Mouse (Mus musculus) urinary bladder, adult 2 months (tissue): ENCODE results near the gene Get4. TPM values are rescaled to one million over a fixed set of nuclear protein-coding genes. Genes with fewer than 3 reads are reported as not detected.

Experiments
- DNase-seq: peaks from one replicate; pipeline ENCODE4 v3.0.0; 2022; ENCODE audit warnings: low spot score
- polyA plus RNA-seq: library from polyadenylated mRNA; depleted of rRNA; stranded (reverse); fragments of >200 nt; gene quantifications from 2 replicates; pipeline ENCODE4 v1.2.3, GENCODE M21; 2012; rRNA removed

Gene Get4
- polyA plus RNA-seq = 90.8 and 107 TPM in 2 replicates

DNA sequence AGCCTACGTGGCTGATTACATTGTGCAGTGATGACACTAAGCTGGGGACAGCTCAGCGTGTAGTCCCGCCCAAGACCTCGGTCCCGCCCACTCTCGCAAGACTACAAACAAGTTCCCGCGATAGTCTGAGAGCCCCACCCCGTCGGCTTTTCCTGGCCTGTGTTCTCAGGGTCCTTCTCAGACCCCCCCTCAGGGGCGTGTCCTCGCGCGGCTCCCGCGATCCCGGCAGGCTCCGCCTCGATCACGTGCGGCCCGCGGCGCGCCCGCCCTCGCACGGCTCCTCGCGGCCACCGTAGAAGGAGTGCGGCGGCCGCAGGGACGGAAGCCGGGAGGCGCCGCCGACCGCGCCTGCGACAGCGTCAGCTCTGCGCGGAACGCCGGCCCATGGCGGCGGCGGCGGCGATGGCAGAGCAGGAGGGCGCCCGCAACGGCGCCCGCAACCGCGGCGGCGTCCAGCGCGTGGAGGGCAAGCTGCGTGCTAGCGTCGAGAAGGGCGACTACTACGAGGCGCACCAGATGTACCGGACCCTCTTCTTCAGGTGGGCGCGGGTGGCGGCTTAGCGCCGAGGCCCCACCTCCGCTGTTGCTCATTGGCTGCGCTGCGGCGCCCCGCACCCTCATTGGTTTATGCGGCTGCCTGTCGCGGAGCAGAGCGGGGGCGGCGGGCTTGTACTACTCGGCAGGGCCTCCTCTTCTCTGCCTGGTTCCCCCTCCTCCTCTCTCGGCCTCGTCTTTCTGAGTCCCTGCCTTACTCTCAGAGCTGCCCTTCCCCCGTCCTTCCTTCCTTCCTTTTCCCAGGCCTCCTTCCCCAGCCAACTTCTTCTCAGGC, at the start of gene Get4:
Get4 (plus strand) TSS at position 244 of the 829 bp plus-strand sequence.
- peak; percentile 99 for DNase-seq

DNA sequence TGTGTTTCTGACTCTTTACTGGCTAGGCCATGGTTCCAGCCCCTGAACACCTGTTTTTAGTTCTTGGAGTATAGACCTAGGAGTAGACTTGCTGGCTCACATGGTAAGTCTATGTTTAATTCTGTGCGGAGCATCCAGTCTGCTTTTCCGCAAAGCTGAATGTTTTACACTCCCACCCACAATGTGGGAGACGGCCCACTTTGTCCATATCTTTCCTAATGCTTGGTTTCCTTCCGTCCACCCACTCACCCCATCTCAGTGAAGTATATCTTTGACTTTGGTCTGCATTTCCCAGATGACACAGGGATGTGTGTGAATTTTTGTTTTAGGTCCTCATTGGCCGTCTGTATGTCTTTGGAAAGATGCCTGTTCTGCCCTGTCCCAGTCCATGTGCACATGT, 48.8 kb upstream of the Get4 start:
- no peak for DNase-seq

DNA sequence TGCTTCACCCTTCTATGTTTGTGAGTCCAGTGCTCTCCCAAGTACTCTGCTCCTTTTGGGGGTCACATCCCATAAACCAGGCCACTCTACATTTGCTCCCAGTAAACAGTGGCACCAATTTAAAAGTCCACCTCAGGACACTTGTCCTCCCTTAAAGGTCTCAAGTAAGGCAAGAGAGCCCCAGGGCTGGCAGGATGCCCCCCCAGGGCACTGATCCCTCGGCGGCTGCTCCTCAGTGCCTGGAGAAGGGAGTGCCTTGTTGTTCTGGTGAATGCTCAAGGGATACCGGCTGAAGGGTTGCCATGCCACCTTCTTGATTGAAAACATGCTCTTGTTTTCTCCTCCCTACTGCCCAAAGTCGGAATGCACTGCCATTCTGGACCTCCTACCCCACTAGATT, 46.0 kb upstream of the Get4 start:
- no peak for DNase-seq

DNA sequence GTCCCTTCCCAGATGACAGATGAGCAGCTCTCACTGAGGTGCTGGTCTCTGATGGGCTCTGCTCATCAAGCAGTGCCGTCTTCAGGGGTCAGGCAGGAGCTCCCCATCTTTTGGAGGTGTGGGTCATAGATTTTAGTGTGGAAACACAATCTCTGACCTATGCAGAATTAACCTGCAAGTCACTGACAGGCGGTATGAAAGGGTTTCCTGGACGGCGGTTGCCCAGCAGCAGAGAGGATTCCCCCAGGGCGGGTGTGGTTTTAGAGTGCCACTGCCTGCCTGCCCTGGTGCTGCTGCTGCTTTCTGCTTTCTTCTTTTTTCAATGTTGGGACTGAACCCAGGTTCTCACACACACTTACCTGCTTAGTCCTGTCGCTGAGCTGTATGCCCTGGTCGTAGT, 45.6 kb upstream of the Get4 start:
- DNase-seq = no peak

DNA sequence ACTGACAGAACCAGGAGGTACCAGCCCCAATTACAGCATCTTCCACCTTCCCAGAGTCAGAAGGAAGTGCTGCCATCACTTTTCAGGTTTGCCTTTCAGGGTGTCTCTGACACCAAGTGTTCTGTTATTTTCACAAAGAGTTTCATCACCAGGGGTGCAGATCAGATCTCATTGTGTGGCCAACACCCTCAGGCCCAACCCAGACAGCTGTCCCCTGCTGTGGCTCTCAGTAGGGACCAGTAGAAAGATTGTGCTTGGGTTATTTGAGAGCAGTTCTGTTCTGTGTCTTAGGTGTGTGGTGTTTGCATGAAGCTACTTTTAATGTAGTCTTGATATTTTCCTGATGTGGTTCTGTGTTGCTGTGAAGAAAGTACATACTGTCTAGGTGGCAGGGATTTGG, 43.9 kb upstream of the Get4 start:
- DNase-seq = no peak

DNA sequence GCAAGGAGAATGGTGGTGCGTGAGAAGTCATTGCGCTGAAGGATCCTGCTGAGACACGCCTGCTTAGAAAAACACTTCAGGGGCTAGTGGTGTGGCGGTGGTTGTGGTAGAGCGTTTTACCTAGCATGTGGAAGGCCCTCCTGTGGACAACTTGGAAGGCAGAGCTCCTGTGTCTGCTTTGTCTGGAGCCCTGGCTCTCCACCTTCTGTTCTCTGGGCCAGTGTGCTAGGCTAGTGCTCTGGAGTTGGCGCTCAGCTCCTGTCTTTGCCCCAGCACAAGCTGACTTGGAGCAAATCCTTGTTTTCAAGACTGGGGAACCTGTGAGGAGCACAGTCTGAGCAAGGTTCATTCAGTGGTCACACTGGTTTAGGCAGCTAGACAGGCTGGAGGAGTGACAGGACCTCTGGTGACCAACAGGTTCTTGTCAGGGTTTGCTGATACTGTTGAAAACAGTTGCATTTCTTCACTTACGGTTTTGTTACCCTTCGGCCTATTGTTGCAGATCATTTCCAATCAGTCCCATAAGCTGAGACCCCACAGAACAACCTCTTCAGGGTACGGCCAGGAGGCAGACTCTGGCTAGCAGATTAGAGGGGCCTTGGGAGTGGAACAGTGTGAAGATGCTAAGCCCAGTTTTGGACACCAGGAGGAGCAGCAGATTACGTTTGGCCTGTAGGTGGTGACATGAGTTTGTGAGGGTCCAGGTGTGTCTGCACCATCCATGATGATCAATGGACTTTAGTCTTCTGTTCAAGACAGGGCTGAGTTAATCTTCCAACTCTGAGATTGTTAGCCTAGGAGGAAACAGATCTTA, 43.0 kb upstream of the Get4 start:
- no peak for DNase-seq

DNA sequence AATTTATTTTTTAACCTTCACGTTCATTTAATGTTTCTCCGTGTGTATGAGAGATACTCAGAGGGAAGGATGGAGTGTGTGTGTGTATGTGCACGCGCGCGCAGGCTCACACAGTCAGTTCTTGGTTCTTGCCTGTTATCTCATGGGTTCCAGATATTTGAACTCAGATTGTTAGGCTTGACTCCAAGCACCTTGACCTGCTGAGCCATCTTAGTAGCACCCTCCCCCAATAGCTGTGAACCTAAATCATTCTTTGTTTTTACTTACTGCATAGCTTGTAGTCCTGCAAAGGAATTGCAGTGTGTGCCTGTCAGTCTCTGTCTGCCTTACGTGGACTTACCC, 42.5 kb upstream of the Get4 start:
- DNase-seq = no peak

DNA sequence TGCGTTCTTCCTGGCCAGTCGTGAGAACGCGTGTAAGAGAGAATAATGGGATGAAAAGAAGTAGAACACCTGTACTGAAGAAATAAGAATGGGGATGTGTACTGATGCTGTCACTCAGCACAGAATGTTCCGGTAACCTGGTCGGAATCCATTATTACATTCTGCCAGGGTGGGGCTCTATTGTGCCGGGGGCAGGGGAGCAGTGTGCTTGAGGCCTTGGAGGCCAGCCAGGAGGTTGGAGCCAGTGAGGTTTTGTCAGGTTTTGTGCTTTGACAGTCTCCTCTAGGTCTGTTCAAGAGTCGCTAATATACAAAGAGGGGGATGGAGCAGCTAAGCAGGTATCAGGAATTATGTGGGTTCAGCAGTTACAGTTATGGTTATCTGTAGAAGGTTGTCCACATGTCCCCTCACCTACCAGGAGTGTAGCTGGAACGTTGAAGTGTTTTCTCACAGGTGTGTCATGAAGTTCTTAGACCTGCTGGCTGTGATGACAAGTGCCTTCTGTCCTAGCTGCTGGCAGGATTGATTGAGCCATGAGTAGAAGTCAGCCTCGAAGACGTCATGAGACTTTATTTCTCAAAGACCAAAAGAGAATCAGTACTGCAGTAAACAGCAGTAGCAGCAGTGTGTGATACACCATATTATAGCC, 40.3 kb upstream of the Get4 start:
- DNase-seq = no peak

DNA sequence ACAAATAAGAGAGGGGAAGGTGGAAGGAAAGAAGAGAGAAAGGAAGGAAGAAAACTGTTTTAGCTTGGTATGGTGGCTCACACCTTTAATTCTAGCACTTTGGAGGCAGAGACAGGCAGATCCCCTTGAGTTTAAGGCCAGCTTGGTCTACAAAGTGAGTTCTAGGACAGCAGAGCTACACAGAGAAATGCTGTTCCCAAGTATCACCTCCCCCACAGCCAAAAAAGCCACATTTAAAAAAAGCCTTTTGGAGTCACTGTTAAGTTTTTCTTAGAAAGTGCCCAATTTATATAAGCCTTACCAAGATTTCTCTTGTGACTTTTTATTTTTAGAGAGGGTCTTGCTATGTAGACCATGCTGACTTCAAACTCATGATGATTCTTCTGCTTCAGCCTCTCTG, 37.8 kb upstream of the Get4 start:
- DNase-seq = no peak

DNA sequence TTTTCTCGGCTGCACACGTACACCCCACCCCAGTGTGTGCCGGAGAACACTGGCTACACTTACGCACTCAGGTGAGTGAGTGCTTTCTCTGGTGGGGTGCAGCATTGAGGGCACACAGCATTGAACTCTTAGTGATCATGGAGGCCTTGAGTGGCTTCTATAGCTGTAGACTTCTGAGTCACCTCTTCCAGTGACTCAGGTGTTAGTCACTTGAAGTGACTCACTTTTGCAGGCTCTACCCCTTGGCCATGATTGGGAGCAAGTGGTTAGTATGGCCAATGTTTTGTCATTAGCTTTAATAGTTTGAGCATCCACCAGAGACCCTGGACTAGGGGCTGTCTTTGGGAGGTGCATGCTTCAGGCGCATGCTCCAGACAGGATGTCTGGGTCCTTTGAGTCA, 36.9 kb upstream of the Get4 start:
- DNase-seq = no peak

DNA sequence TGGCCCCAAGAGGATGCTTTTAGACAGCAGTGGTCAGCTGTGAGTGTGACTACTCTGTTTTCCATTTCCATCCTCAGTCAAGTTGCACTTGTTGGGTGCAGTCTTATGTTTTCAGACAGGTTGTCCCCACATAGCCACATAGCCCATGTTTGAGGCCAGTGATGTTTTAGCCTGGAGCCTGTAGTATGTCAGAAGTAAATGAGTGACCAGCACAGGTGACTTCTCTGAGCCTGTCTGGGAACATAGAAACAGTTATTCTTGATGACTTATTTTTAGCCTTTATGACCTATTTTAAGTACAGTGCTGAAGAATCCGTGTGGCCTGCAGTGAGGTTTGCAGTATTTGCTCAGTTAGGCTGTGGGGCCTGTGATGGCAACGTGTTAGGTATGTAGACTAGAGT, 36.0 kb upstream of the Get4 start:
- no peak for DNase-seq

DNA sequence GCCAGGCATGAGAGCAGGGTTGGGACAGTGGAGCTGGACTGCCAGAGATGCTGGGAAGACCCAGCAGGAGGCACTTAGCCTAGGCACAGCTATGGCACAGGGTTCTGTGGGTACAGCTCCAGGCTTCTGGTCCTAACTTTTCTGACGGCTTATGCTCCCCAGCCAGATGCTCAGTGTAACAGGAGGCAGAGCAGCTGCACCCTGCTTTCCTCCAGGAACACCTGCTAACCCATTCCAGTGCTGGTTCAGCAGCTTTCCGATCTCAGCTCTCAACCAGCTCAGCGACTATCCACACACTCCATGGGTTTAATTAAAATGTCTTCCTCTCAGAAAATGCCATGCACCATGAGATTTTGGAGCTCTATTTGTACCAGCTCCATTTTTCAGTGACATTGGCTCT, 35.4 kb upstream of the Get4 start:
- no peak for DNase-seq

DNA sequence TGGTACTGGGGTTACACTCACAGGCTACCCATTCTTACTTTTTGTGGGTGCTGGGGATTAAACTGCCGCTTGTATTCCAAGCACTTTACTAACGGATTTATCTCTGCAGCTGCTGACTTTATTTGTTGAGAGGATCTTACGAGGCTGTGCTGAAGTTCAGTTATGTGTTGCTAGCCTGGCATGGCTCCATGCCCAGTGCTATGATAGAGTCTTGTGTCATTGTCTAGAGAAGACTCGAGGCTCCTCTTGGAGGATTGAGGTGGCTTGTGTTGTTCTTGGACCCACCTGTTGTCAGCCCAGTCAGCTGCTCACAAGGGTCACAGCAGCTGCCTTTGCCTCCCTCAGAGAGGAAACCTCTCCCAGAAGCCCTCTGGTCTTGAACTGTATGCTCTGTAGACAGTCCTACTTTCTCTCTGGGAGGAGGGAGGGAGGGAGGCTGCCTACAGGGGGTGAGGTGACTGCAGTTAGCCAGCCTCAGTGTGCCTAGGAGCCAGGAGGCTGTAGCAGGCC, 32.1 kb upstream of the Get4 start:
- DNase-seq = no peak

DNA sequence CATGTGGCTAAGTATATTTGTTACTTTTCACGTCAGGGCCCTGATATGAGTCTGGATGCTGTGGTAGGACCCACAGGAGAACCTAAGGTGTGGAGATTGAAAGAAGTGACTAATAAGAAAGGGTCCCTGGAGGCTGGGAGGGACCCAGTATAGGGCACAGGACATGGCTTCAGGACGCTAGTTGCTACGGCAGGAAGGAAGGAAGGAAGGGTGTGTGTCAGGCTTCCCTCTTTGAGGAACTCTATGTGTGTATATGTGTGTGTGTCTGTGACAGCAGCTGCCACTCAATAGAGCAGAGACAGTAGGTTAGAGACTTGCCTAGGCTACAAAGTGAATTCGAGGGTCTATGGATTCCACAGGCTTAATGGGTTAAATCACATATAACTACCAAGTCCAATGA, 31.5 kb upstream of the Get4 start:
- DNase-seq = no peak

DNA sequence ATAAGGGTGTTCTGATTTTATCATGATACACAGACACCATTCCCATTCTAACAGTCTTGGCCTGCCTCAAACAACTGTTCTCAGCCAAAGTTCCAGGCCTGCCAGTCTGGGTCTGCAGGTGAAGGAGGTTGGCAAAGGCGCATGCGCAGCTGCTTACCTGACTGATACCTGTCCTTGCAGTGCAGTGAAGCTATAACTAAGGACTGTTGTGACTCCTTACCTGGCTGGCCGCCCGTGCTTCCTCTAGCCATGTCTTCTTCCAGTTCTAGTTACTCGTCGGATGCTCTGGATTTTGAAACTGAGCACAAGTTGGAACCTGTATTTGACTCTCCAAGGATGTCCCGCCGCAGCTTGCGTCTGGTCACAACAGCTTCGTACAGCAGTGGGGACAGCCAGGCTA, 28.8 kb upstream of the Get4 start:
- DNase-seq = no peak

DNA sequence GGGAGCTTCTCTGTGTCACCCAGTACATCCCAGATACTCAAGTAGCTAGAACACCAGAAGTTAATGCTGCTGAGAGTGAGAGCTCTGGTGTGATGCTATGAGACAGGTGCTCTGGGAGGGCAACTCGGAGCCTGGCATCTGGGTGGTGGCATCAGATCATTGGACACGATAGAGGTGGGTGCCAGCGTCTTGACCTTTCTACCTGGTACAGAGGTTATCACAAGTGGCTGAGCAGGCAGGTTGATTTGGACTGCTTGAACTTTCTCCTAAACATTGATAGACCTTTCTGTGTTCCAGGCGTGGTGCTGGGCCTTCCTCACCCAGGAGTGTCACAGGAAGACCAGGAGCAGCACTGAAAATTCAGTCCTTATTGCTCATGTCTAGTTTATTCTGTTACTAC, 24.9 kb upstream of the Get4 start:
- no peak for DNase-seq

DNA sequence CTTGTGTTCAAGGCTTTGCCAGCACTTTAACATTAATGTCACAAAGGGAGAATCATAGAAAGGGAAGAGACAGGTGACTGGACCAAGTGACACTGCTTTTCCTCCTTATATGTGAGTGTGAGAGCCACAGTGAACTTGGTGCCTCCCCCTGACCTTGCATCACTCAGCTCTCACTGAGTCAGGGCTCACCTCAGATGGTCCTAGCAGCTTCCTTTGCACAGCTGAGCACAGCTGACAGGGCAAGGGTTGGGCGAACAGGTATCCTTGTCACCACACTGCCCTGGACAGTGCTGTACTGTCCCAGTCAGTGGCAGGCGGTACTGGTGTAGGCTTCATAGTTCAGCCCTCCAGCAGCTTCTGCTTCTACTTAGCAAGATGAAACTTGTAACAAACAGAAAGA, 24.5 kb upstream of the Get4 start:
- DNase-seq = no peak

DNA sequence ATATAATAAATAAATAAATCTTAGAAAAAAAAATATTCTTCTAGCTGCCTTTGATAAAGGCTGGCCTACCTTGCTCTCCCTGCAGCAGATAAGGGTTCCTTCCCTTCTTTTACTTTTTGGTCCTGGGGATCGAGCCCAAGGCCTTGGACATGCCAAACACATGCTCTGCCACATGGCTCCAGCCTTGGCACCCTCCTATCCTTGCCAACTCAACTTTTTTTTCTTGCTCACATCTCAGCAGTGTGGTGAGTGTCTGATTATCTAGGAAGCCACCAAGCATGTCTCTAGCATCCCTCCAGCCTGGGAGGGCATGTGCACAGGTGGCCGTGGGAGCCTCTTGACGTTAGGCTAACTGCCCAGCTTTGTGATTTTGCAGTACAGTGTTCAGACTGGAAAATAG, 23.8 kb upstream of the Get4 start:
- no peak for DNase-seq

DNA sequence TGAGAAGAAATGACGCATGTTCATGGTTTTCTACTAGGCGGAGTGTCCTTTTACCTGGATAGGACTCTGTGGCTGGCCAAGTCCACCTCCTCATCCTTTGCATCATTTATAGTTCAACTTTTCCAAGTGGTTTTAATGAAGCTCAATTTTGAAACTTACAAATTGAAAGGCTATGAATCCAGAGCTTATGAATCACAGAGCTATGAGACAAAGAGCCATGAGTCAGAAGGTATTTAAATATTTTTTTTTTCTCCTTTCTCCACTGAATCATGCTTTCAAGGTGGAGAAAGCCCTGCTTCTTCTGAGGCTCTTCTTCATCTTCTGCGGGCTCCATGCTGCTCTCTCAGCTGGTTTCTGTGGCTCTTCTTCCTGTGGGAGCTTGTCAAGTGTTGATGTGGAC, 22.4 kb upstream of the Get4 start:
- no peak for DNase-seq

DNA sequence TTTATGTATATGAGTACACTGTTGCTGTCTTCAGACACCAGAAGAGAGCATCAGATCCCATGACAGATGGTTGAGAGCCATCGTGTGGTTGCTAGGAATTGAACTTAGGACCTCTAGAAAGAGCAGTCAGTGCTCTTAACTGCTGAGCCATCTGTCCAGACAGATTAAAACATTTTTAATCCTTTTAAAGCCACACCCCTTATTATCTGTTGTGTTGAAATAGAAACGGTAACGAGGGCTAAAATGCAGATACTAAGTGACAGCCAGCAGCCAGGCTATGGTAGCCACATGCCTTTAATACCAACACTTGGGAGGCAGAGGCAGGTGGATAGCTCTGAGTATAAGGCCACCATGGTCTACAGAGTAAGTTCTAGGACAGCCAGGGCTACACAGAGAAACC, 20.0 kb upstream of the Get4 start:
- DNase-seq = no peak

DNA sequence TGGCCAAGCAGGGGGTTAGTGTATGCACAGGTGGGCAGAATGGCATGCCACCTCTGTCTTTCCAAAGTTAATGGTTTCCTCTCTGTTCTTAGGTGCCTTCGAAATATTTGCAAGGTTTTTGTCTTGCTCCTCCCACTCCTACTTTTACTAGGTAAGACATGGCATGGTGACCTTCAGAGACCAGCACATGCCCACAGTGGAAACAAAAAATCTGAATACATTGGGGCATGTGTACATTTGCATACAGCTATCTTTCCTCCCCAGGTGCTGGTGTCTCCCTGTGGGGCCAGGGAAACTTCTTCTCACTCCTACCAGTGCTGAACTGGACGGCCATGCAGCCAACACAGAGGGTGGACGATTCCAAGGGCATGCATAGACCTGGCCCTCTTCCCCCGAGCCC, 17.7 kb upstream of the Get4 start:
- no peak for DNase-seq

DNA sequence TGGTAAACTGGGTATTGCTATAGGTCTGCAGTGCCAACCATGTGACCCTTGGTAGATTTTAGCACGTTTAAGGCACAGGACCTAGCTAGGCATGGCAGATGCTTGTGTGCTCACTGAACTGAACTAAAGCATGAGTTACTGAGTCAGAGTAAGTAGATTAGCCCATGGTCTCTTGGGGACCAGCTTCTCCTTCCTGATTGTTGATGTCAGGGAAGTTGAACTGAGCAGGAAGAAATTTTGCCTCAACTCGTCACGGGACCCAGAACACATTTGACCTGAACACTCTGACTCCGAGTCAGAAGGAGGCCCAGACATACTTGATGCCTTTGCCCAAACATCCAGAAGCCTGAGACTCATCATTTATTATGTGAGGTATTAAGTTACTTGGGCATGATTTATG, 14.7 kb upstream of the Get4 start:
- DNase-seq = no peak
